Mouse (Mus musculus) thymus, postnatal 4 days (tissue): ENCODE data around the gene Nr4a3.

Experiments
- DNase-seq: peaks from one replicate; pipeline ENCODE4 v3.0.0; 2021

Gene Nr4a3

DNA sequence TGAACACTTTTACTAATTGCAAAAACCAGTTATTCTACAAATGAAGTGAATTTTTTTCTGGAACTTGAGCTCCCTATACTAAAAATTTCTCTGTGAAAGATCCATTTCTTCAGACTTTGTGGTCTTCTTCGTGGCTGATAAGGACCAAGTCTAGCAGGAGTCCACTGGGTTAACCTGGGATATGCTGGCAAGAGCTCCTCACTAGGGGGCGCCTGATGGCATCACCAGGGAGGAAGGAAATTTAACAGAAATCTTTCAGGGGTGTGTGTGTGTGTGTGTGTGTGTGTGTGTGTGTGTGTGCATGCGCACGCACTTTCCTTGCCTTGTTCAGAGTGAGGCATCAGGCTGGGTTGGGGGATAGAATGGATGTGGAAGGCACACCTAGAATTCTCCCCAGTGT lies 71.2 kb downstream of the Nr4a3 start:
- DNase-seq, result peak; percentile 77

DNA sequence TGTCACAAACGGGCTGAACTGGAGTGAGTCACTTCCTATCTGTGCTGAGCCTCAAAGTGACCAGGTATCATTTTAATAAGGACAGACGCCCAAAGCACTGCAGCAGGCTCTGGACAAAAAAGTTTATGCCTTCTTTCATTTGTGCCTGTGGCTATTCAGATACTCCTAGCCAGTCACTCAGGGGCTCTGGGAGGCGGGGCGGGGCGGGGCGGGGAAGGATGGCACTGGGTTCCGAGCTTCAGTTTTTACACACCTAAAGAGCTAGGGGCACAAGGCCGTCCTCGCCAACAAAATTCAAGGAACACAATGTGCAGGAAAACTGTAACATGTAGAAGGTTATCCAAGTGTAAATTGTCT lies 79.4 kb downstream of the Nr4a3 start:
- DNase-seq, result no peak

DNA sequence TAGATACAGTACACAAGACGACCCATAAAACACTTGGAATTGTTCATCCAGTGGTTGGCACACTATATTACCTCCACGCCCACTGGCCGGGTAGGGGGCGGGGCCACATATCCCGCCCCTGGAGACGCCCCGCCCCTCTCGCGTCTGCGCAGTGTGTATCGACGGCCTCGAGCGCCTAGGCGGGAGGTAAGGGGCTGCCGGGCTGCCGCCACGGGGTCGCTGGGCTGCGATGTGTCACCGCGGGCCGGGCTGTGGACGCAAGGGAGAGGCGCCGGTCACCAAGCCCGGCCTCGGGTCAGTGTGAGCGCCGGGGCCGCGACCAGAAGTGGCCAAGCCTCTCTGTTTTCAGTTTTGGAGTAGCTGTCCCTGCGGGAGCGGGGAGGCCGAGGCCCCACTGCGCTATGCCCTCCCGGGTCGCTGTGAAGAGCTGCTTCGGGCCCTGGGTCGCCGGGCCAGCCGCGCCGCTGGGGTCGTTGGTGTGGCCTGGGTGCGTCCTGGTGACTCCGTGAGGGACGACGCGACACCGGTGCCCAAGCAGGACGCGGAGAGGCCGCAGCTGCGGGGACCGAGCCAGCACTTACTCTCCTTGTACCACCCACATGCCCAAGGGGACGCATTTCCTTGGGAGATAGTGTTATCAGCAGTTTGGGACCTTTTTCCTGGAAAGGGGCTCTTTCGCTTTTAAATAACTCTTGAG lies 80.0 kb downstream of the Nr4a3 start, which contains the start of gene Stx17:
Gene Stx17 (plus strand): TSS at position 143 of the 697 bp plus-strand sequence.
- DNase-seq, result peak; percentile 93

DNA sequence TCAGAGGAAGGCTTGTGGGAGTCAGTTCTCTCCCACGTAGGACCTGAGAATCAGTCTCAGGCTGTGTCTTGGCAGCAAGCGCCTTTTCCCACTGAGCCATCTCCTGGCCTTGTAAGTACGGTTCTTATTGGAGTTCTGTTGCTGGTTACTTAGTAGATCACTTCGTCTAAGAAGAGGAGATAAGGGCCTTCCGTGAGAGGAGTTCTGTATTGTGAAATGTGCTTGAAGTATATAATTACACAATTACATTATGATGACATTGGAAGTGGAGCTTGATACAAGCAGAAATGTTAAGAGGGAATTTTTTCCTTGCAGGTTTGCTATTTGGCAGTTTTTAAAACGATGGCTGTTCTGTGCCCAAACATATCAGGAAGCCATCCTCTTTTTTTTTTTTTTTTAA lies 85.4 kb downstream of the Nr4a3 start:
- DNase-seq, result no peak

DNA sequence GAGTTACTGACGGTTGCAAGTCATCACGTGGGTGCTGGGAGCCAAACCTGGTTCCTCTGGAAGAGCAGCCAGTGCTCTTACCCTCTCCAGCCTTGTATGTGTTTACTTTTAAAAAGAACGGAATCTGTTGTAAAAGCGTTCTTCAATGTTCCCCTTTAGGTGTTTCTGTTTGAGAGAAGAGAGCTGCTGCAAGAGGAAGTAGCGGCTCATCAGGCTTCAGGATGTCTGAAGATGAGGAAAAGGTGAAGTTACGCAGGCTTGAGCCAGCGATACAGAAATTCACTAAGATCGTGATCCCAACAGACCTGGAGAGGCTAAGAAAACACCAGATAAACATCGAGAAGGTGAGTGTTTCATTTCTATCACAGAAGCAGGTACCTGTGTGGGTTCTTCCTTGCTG lies 86.7 kb downstream of the Nr4a3 start:
- no peak for DNase-seq

DNA sequence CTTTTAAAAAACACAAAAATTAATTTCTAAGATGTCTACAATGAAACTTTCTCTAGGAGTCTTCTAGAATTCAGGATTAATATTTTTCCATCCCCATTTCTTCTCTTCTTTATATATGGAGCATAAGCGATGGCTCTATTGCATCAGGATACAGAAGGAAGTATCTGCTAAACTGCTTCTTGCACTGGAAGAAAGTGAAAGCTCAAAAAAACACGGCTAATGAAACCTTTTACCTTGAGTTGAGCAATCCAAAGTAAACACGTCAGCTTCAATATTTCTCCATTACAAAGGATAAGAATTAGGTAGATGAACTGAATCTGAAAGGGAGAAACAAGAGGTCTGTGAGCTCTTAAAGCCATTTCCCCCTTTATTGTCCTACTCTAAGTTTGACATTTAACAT lies 87.8 kb downstream of the Nr4a3 start:
- DNase-seq, result no peak
